Mouse (Mus musculus) CH12.LX (cell line): ENCODE results near the gene Endog. TPM values are rescaled to one million over a fixed set of nuclear protein-coding genes. Genes with fewer than 3 reads are reported as not detected.
"Not testable (repeated sequence)": the region's sequence is repeated elsewhere in the genome, so short reads cannot be mapped to it uniquely, and the experiment has no call there.

ENCODE experiments used
- DNase-seq: peaks from one replicate; pipeline ENCODE4 v3.0.0-alpha.2; 2013; ENCODE audit errors: extremely low read depth
- H3K27ac ChIP-seq: 2 replicates; pipeline ENCODE4 v1.5.1; 2012; ENCODE audit warnings: low read depth, mild to moderate bottlenecking, control low read depth, moderate library complexity; ENCODE audit not compliant: insufficient read depth
- H3K27me3 ChIP-seq: replicated peaks from 2 replicates; pipeline ENCODE3; 2012; ENCODE audit warnings: inconsistent platforms
- H3K36me3 ChIP-seq, 2 experiments: replicated peaks in 1 of 2; 2 replicates each; pipeline versions ENCODE3 to v1.6.1; 2012; ENCODE audit warnings: inconsistent platforms in 1 of 2, low read length in 1 of 2, mild to moderate bottlenecking in 1 of 2, mixed read lengths in 1 of 2, moderate library complexity in 1 of 2; ENCODE audit not compliant: control insufficient read depth in 1 of 2, insufficient read depth in 1 of 2
- H3K4me1 ChIP-seq, 2 experiments: 2 replicates each; pipeline ENCODE4 v1.6.1; 2012; ENCODE audit warnings: inconsistent platforms in 1 of 2, moderate library complexity in 1 of 2; ENCODE audit not compliant: insufficient read depth in 2 of 2, control insufficient read depth in 1 of 2
- H3K4me2 ChIP-seq: 2 replicates; pipeline ENCODE4 v1.6.1; 2012; ENCODE audit warnings: low read depth, mild to moderate bottlenecking, control low read depth; ENCODE audit not compliant: poor library complexity, insufficient read depth, severe bottlenecking
- H3K4me3 ChIP-seq, 3 experiments: fragments of 150-350 bp in 1 of 3; sonication (generic) in 1 of 3; replicated peaks in 1 of 3; 2 replicates each; pipeline versions ENCODE3 to v1.5.1; 2011 to 2012; ENCODE audit warnings: low read depth in 2 of 3, low read length in 2 of 3, mild to moderate bottlenecking in 2 of 3, moderate library complexity in 2 of 3, control low read depth in 1 of 3, improper control_type of control experiment in 1 of 3, inconsistent platforms in 1 of 3, mixed read lengths in 1 of 3; ENCODE audit not compliant: poor library complexity in 1 of 3
- H3K79me2 ChIP-seq: replicated peaks from 2 replicates; pipeline ENCODE4 v1.6.1; 2012; ENCODE audit warnings: mild to moderate bottlenecking, moderate library complexity; ENCODE audit not compliant: control insufficient read depth, poor library complexity, insufficient read depth, severe bottlenecking; ENCODE audit errors: extremely low read depth
- H3K9ac ChIP-seq: 2 replicates; pipeline ENCODE4 v1.6.1; 2012; ENCODE audit warnings: low read depth, mild to moderate bottlenecking, control low read depth, moderate library complexity; ENCODE audit not compliant: insufficient read depth
- H3K9me3 ChIP-seq: replicated peaks from 2 replicates; pipeline ENCODE3; 2012; ENCODE audit warnings: low read length, inconsistent platforms, mixed read lengths
- CHD2 ChIP-seq: IDR thresholded peaks from 2 replicates; pipeline ENCODE4 v1.6.1; 2011; ENCODE audit warnings: low read length, improper control_type of control experiment
- CTCF ChIP-seq, 2 experiments: IDR thresholded peaks in 1 of 2; conservative IDR thresholded peaks in 1 of 2; 2 replicates each; pipeline ENCODE4 v1.5.1; 2011 to 2012; ENCODE audit warnings: low read depth in 2 of 2, low read length in 2 of 2, improper control_type of control experiment in 1 of 2, inconsistent platforms in 1 of 2, mild to moderate bottlenecking in 1 of 2, moderate library complexity in 1 of 2
- E2F4 ChIP-seq: IDR thresholded peaks from 2 replicates; pipeline ENCODE4 v1.6.1; 2011; ENCODE audit warnings: low read depth, low read length, improper control_type of control experiment; ENCODE audit not compliant: insufficient replicate concordance
- ELF1 ChIP-seq: IDR thresholded peaks from 2 replicates; pipeline ENCODE4 v1.6.1; 2014; ENCODE audit warnings: low read depth, mild to moderate bottlenecking, inconsistent platforms, low read length, improper control_type of control experiment
- EP300 ChIP-seq: IDR thresholded peaks from 2 replicates; pipeline ENCODE4 v1.6.1; 2011; ENCODE audit warnings: low read length, improper control_type of control experiment
- ETS1 ChIP-seq: conservative IDR thresholded peaks from 2 replicates; pipeline ENCODE4 v1.6.1; 2012; ENCODE audit warnings: low read depth, mild to moderate bottlenecking, inconsistent platforms, low read length, improper control_type of control experiment, moderate library complexity
- HCFC1 ChIP-seq: IDR thresholded peaks from 2 replicates; pipeline ENCODE4 v1.6.1; 2012; ENCODE audit warnings: low read depth, mild to moderate bottlenecking, inconsistent platforms, low read length, improper control_type of control experiment
- JUND ChIP-seq: conservative IDR thresholded peaks from 2 replicates; pipeline ENCODE4 v1.6.1; 2011; ENCODE audit warnings: low read depth, low read length, improper control_type of control experiment
- MAX ChIP-seq: IDR thresholded peaks from 2 replicates; pipeline ENCODE4 v1.6.1; 2011; ENCODE audit warnings: low read length, improper control_type of control experiment
- MEF2A ChIP-seq: IDR thresholded peaks from 2 replicates; pipeline ENCODE4 v1.6.1; 2014; ENCODE audit warnings: low read depth, mild to moderate bottlenecking, inconsistent platforms, low read length, improper control_type of control experiment, borderline replicate concordance
- MXI1 ChIP-seq: IDR thresholded peaks from 2 replicates; pipeline ENCODE4 v1.6.1; 2011; ENCODE audit warnings: mild to moderate bottlenecking, low read depth, low read length, improper control_type of control experiment
- MYC ChIP-seq: IDR thresholded peaks from 2 replicates; pipeline ENCODE4 v1.6.1; 2011; ENCODE audit warnings: low read depth, mild to moderate bottlenecking, improper control_type of control experiment, low read length
- NELFE ChIP-seq: IDR thresholded peaks from 2 replicates; pipeline ENCODE4 v1.6.1; 2011; ENCODE audit warnings: low read depth, low read length, improper control_type of control experiment
- PAX5 ChIP-seq: IDR thresholded peaks from 2 replicates; pipeline ENCODE4 v1.6.1; 2012; ENCODE audit warnings: low read length, inconsistent platforms, mixed read lengths
- POLR2A ChIP-seq: IDR thresholded peaks from 2 replicates; pipeline ENCODE4 v1.6.1; 2011; ENCODE audit warnings: low read depth, mild to moderate bottlenecking, improper control_type of control experiment, low read length
- POLR2AphosphoS2 ChIP-seq: IDR thresholded peaks from 2 replicates; pipeline ENCODE4 v1.6.1; 2011; ENCODE audit warnings: low read depth, low read length, improper control_type of control experiment
- SMC3 ChIP-seq: IDR thresholded peaks from 2 replicates; pipeline ENCODE4 v1.6.1; 2011; ENCODE audit warnings: low read depth, low read length, improper control_type of control experiment
- TBP ChIP-seq: conservative IDR thresholded peaks from 2 replicates; pipeline ENCODE4 v1.6.1; 2011; ENCODE audit warnings: low read depth, low read length, improper control_type of control experiment
- TCF12 ChIP-seq: IDR thresholded peaks from 2 replicates; pipeline ENCODE4 v1.6.1; 2014; ENCODE audit warnings: low read depth, mild to moderate bottlenecking, inconsistent platforms, low read length, improper control_type of control experiment
- USF1 ChIP-seq: IDR thresholded peaks from 2 replicates; pipeline ENCODE4 v1.6.1; 2014; ENCODE audit warnings: low read depth, mild to moderate bottlenecking, inconsistent platforms, low read length, improper control_type of control experiment
- dilution Hi-C: fragments of 300-500 bp; cut with MboI; formaldehyde crosslinking; loops from 2 replicates; pipeline ENCODE4 v1.14.3; 2020; ENCODE audit warnings: low sequenced_read_pairs; ENCODE audit not compliant: extremely low pct_unique_long_range_greater_than_20kb, extremely low pct_ligation_motif_present
- in situ Hi-C: fragments of 300-500 bp; cut with MboI; formaldehyde crosslinking; loops from 3 replicates; pipeline ENCODE4 v1.14.3; 2019; ENCODE audit warnings: low sequenced_read_pairs, low pct_ligation_motif_present, low pct_unique_long_range_greater_than_20kb, mixed read lengths
- polyA plus RNA-seq: library from polyadenylated mRNA; unstranded; fragments of >175 nt; gene quantifications from 2 replicates; pipeline ENCODE4 v1.2.1, GENCODE M21; 2012; ENCODE audit warnings: low read depth; ENCODE audit not compliant: insufficient read length
- total RNA-seq, 2 experiments: library from RNA; depleted of rRNA; stranded (reverse); fragments of 300-350 nt in 1 of 2; fragments of >200 nt in 1 of 2; gene quantifications; 2 replicates each; pipeline ENCODE4 v1.2.3; 2012 to 2014

The Endog gene
- total and polyA plus RNA-seq, 3 experiments = 9.2 TPM; not detected in 2

GRCm38 (mm10) chr2:30177700-30178675, 6.7 kb downstream of the Endog start, which contains the start of gene Spout1 (continued):
- no peak for TF ChIP-seq JUND
- TF ChIP-seq TCF12 = peak; percentile 93
- TF ChIP-seq MAX = peak; percentile 98
- TF ChIP-seq CTCF (conservative IDR thresholded peaks at IDR 0.05 in 1 of 2, IDR thresholded peaks at IDR 0.05 in 1 of 2; ENCODE audit: low read depth in 2 of 2, low read length in 2 of 2) = no peak
- TF ChIP-seq, all 38 proteins: peak for 15

- H3K4me3 ChIP-seq = peak overlapping the region in 1 of 3 experiments; percentile 65
- TF ChIP-seq CTCF (conservative IDR thresholded peaks at IDR 0.05 in 1 of 2, IDR thresholded peaks at IDR 0.05 in 1 of 2; ENCODE audit: low read depth in 2 of 2, low read length in 2 of 2) = peak in 1 of 2 experiments; percentile 32; a peak in 2 of 4 replicates
- H3K79me2 ChIP-seq, H3K27me3 ChIP-seq, dilution Hi-C loops, H3K27ac ChIP-seq, H3K9ac ChIP-seq, DNase-seq, H3K4me1 ChIP-seq, in situ Hi-C loops, H3K9me3 ChIP-seq: not testable (repeated sequence)
- H3K4me2 ChIP-seq = peak overlapping the region; percentile 6; the same call in 1 of the 2 replicates
- peaks cover 29 to 37% of the 10 kb centered on the region in 2 experiments for H3K36me3 ChIP-seq
Observed at GRCm38 (mm10) chr2:30178711-30179110, 7.4 kb downstream of the Endog start.

DNA sequence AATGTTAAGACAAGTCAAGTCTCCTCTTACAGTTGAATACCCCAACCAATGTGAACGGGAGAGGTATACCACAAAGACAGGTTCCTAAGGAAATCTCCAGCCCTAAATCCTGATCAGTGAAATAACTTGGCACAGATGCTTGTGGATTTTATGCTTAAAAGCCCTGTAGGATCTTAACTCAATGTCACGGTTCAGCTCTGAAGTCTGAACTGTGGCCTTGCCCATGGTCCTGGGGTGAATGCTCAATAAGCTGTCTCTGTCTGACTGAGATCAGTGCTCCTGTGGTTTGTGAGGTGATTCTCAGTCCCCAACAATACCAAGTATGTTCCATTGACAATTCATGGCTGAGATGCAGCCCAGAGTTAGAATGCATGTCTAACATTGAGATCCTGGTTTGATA, 11.1 kb downstream of the Endog start:
- Histone ChIP-seq H3K79me2 (no peaks in the 10 kb centered on the region), H3K4me2 (no peak overlapping the region), H3K4me1 (peaks cover 8 to 20% of the 10 kb centered on the region in 2 experiments), H3K36me3 (peaks cover 0 to 10% of the 10 kb centered on the region in 2 experiments)
- DNase-seq = no peak
- in situ Hi-C loops = loop anchor here (10.0 kb wide), 1 partner anchor 62 kb away; the partner anchor contains the start of gene Gm28035
- TF ChIP-seq USF1 (no peak), POLR2AphosphoS2 (no peak), E2F4 (no peak)
- TF ChIP-seq, all 38 proteins: peak for 0
- no peak overlapping the region for H3K9ac ChIP-seq
- no peaks in the 10 kb centered on the region for H3K27me3 ChIP-seq
- no peak overlapping the region for H3K4me3 ChIP-seq
- H3K27ac ChIP-seq = no peak overlapping the region
- peaks cover 10% of the 10 kb centered on the region for H3K9me3 ChIP-seq
- dilution Hi-C loops = no loop called here

DNA sequence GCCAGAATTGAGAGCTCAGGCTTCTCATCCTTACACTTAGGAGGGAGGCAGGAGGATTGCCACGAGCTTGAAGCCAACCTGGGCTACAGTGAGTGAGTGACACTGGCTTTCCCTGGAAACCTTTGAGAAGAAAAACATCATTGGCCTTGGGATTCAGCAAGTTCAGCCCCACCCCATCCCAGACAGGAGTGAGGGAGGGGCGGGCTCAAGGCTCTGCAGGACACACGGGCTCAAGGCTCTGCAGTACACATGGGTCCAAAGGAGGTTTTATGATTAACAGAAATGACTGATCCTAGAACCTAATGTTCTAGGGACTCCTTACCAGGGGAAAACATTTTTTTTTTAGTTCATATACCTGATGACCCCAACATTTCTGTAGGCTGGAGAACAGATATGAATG, 12.4 kb downstream of the Endog start:
- Histone ChIP-seq H3K9ac (no peak overlapping the region), H3K4me1 (peaks cover 10 to 27% of the 10 kb centered on the region in 2 experiments), H3K79me2 (no peaks in the 10 kb centered on the region), H3K27me3 (no peaks in the 10 kb centered on the region), H3K9me3 (peaks cover 10% of the 10 kb centered on the region), H3K36me3 (peaks cover 0 to 13% of the 10 kb centered on the region in 2 experiments), H3K4me3 (no peak overlapping the region), H3K4me2 (no peak overlapping the region), H3K27ac (no peak overlapping the region)
- dilution Hi-C loops = no loop called here
- DNase-seq = no peak
- in situ Hi-C loops = loop anchor here (10.0 kb wide), 1 partner anchor 61 kb away; the partner anchor contains the start of gene Gm28035
- TF ChIP-seq MYC (no peak), POLR2A (no peak), SMC3 (no peak), ETS1 (no peak), POLR2AphosphoS2 (no peak), ELF1 (no peak), CHD2 (no peak), E2F4 (no peak), MEF2A (no peak), NELFE (no peak), USF1 (no peak), PAX5 (no peak), HCFC1 (no peak), CTCF (conservative IDR thresholded peaks at IDR 0.05 in 1 of 2, IDR thresholded peaks at IDR 0.05 in 1 of 2; ENCODE audit: low read depth in 2 of 2, low read length in 2 of 2) (no peak), EP300 (no peak), TBP (no peak), MAX (no peak), MXI1 (no peak)
